Mouse (Mus musculus) bone marrow, adult 2 months (tissue): ENCODE measurements around the gene Ppp1r27.

ENCODE experiments used
- CTCF ChIP-seq: fragments of 200-500 bp; IDR thresholded peaks from 2 replicates; pipeline ENCODE4 v1.5.1; 2011; ENCODE audit warnings: low read length, control low read depth; ENCODE audit not compliant: control insufficient read depth, insufficient read depth
- POLR2A ChIP-seq: fragments of 200-500 bp; IDR thresholded peaks from 2 replicates; pipeline ENCODE4 v1.6.1; 2011; ENCODE audit warnings: low read depth, mild to moderate bottlenecking, control low read depth, low read length, borderline replicate concordance; ENCODE audit not compliant: control insufficient read depth

DNA sequence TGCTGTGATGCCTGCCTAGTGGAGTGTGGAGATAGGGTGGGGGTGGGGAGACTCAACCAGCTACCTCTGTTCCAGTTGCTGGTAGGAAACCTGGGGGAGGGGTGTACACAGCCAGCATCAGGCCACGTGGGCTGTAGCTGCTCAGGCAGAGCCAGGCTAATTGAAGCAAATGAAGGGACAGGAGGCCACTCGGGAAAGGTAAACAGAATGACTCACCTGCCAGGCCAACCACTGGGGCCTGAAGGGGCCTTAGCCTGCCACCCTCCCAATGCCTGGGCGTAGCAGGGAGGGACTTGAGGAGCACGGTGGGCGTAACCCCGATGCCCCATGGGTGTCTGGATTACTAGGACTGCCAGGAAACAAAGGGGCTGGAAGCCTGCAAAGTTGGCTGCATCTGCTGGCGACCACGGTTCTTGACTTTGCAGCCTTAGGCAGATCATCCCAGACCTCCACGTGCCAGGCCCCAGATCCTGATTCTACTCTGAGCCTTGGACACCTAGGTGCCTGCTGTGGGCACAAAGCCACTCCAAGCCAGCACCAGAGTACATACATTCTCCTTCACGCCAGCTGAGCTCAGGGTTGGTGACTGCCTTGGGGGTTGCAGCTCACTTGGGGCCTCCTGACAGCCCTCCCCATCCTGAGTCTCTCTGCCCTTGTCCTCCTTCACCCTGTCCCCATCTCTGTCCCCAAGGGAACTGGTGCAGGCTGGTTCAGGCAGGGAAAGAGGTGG is 11.5 kb downstream of the Ppp1r27 start:
- no peak for TF ChIP-seq CTCF
- no peak for TF ChIP-seq POLR2A
